Mouse (Mus musculus) embryonic fibroblast, embryonic 13.5 days (primary cell): Measurements from ENCODE around the gene Ppp1r27.
"Not testable (repeated sequence)": the region's sequence is repeated elsewhere in the genome, so short reads cannot be mapped to it uniquely, and the experiment has no call there.

Experiments
- CTCF ChIP-seq: IDR thresholded peaks from 2 replicates; pipeline ENCODE4 v1.5.1; 2011; ENCODE audit warnings: mild to moderate bottlenecking, control low read depth, low read length, moderate library complexity, borderline replicate concordance; ENCODE audit not compliant: insufficient read depth
- POLR2A ChIP-seq: IDR thresholded peaks from 2 replicates; pipeline ENCODE4 v1.6.1; 2011; ENCODE audit warnings: low read depth, mild to moderate bottlenecking, control low read depth, low read length, moderate library complexity

GRCm38 (mm10) chr11:120514262-120514661 lies 36.7 kb downstream of the Ppp1r27 start:
- not testable (repeated sequence) for TF ChIP-seq POLR2A, CTCF
